Mouse (Mus musculus) E14TG2a.4 (cell line): ENCODE results near the gene Pth1r.

Source experiments
- CTCF ChIP-seq: conservative IDR thresholded peaks from 2 replicates; pipeline ENCODE4 v1.5.1; 2014; ENCODE audit warnings: low read length
- POU5F1 ChIP-seq: IDR thresholded peaks from 2 replicates; pipeline ENCODE4 v1.6.1; 2014; ENCODE audit warnings: low read length, borderline replicate concordance

DNA sequence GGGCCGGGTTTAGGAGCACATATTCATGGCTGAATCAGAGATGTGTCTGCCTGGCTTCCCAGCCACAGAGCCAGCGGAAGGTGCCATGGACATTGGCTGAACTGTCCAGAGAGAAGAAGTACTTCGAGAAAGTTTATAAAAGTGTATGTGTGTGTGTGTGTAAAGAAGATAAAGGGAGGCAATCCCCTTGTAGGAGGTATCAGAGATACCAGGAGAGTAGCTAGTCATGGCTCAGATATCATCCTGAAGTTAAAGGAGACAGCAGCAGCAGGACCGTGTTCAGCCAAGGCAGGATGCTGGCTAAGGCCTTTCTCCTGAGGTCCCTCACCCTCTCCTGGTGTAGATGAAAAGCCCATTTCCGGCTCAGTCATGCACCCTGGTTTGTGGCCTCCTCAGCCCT, 4.5 kb upstream of the Pth1r start:
- TF ChIP-seq CTCF (no peak), POU5F1 (no peak)
